Comparison of ENCODE assay signal across 10 mouse cellular contexts in genomic region chr17:24210591-24210990, GRCm38 (mm10). TPM values are rescaled to one million over a fixed set of nuclear protein-coding genes. Genes with fewer than 3 reads are reported as not detected.
DNase-seq lines count a peak whose midpoint lies in the region; ATAC-seq and TF ChIP-seq lines count a peak whose summit lies in the region.
"Had no signal": no experiment of that assay in that cellular context is flagged by ENCODE, and none has a peak within 500 bp of the region (broad histone marks: within the 10 kb centered on the region; RNA-seq: fewer than 3 reads in every experiment).

No protein-coding gene starts in this region.

- peaks cover 71% of the 10 kb centered on the region for H3K4me1 ChIP-seq in forebrain, embryonic 10.5 days
- H3K4me1 ChIP-seq in forebrain, embryonic 15.5 days: peaks cover 63% of the 10 kb centered on the region
- H3K4me1 ChIP-seq in lung, embryonic 14.5 days (ENCODE audit: insufficient read depth): peaks cover 54% of the 10 kb centered on the region
- peaks cover 68% of the 10 kb centered on the region for H3K4me1 ChIP-seq in limb, embryonic 12.5 days (replicated peaks)
- peaks cover 61% of the 10 kb centered on the region for H3K4me1 ChIP-seq in stomach, embryonic 14.5 days (ENCODE audit: control insufficient read depth, insufficient read depth, low read length)

- peak overlapping the region; percentile 66 for H3K4me3 ChIP-seq in forebrain, embryonic 10.5 days
- no peak overlapping the region for H3K4me3 ChIP-seq in forebrain, embryonic 15.5 days
- no peak overlapping the region for H3K4me3 ChIP-seq in lung, embryonic 14.5 days (ENCODE audit: low read depth, low read length)
- H3K4me3 ChIP-seq in limb, embryonic 12.5 days (replicated peaks): no peak overlapping the region
- no peak overlapping the region for H3K4me3 ChIP-seq in stomach, embryonic 14.5 days (ENCODE audit: low read depth, low read length)
- H3K4me3 ChIP-seq in gastrocnemius, adult 2 months: no peak overlapping the region

- intact Hi-C loops in gastrocnemius, adult 2 months (cut with DNase I): no loop called here

- H3K9ac ChIP-seq in forebrain, embryonic 15.5 days (replicated peaks): no peak overlapping the region
- H3K9ac ChIP-seq in lung, embryonic 14.5 days: no peak overlapping the region
- no peak overlapping the region; the same call in 1 of the 2 replicates for H3K9ac ChIP-seq in limb, embryonic 12.5 days (replicated peaks)
- no peak overlapping the region for H3K9ac ChIP-seq in stomach, embryonic 14.5 days (replicated peaks; ENCODE audit: low read depth, low read length)

- peaks cover 59% of the 10 kb centered on the region for H3K27me3 ChIP-seq in forebrain, embryonic 10.5 days (ENCODE audit: poor library complexity, severe bottlenecking)
- H3K27me3 ChIP-seq in forebrain, embryonic 15.5 days: peaks cover 12% of the 10 kb centered on the region; the same call in 1 of the 2 replicates
- H3K27me3 ChIP-seq in lung, embryonic 14.5 days (ENCODE audit: insufficient read depth, low read length): peaks cover 20% of the 10 kb centered on the region
- peaks cover 23% of the 10 kb centered on the region for H3K27me3 ChIP-seq in limb, embryonic 12.5 days
- no peaks in the 10 kb centered on the region for H3K27me3 ChIP-seq in stomach, embryonic 14.5 days (ENCODE audit: control insufficient read depth, insufficient read depth, low read length)

- 76% methylated on average over 3 of the region's 3 CpGs for WGBS in forebrain, embryonic 10.5 days
- WGBS in forebrain, embryonic 15.5 days: 92% methylated on average over 3 of the region's 3 CpGs
- 66% methylated on average over 3 of the region's 3 CpGs for WGBS in lung, embryonic 14.5 days
- 71% methylated on average over 3 of the region's 3 CpGs for WGBS in limb, embryonic 12.5 days
- WGBS in stomach, embryonic 14.5 days: 82% methylated on average over 3 of the region's 3 CpGs

- H3K27ac ChIP-seq in forebrain, embryonic 10.5 days: peak overlapping the region; percentile 88
- H3K27ac ChIP-seq in forebrain, embryonic 15.5 days (replicated peaks): no peak overlapping the region
- H3K27ac ChIP-seq in lung, embryonic 14.5 days (ENCODE audit: low read depth): peak overlapping the region; percentile 88; the same call in 1 of the 2 replicates
- H3K27ac ChIP-seq in limb, embryonic 12.5 days: peak overlapping the region; percentile 97
- peak overlapping the region; percentile 94 for H3K27ac ChIP-seq in stomach, embryonic 14.5 days (ENCODE audit: low read length)
- no peak overlapping the region for H3K27ac ChIP-seq in gastrocnemius, adult 2 months

- no peak for TF ChIP-seq CTCF in lung, embryonic 14.5 days (IDR thresholded peaks at IDR 0.05; ENCODE audit: low read depth)
- TF ChIP-seq CTCF in gastrocnemius, adult 2 months (IDR thresholded peaks at IDR 0.05): no peak

- H3K36me3 ChIP-seq in forebrain, embryonic 10.5 days (replicated peaks): peaks cover 17% of the 10 kb centered on the region
- peaks cover 7% of the 10 kb centered on the region for H3K36me3 ChIP-seq in forebrain, embryonic 15.5 days
- peaks cover 7% of the 10 kb centered on the region for H3K36me3 ChIP-seq in lung, embryonic 14.5 days (ENCODE audit: insufficient read depth)
- H3K36me3 ChIP-seq in limb, embryonic 12.5 days: peaks cover 23% of the 10 kb centered on the region
- H3K36me3 ChIP-seq in stomach, embryonic 14.5 days (ENCODE audit: control insufficient read depth, insufficient read depth, low read length): peaks cover 5% of the 10 kb centered on the region; the same call in 1 of the 2 replicates

- no peak overlapping the region for H3K4me2 ChIP-seq in forebrain, embryonic 15.5 days (replicated peaks)
- H3K4me2 ChIP-seq in lung, embryonic 14.5 days: peak overlapping the region; percentile 97; the same call in 1 of the 2 replicates
- peak overlapping the region; percentile 95 for H3K4me2 ChIP-seq in limb, embryonic 12.5 days
- no peak overlapping the region for H3K4me2 ChIP-seq in stomach, embryonic 14.5 days (replicated peaks; ENCODE audit: low read depth, low read length)

- no peak for ATAC-seq in forebrain, embryonic 15.5 days (replicated peaks)
- ATAC-seq in lung, embryonic 14.5 days (ENCODE audit: insufficient read depth): no peak
- no peak for ATAC-seq in limb, embryonic 12.5 days (ENCODE audit: insufficient number of reproducible peaks, insufficient read depth, low FRiP score, low TSS enrichment, low read depth)
- no peak for ATAC-seq in stomach, embryonic 14.5 days (ENCODE audit: insufficient number of reproducible peaks, insufficient read depth, low FRiP score, low read depth)

- H3K9me3 ChIP-seq in forebrain, embryonic 10.5 days: no peaks in the 10 kb centered on the region
- no peaks in the 10 kb centered on the region for H3K9me3 ChIP-seq in forebrain, embryonic 15.5 days
- no peaks in the 10 kb centered on the region for H3K9me3 ChIP-seq in lung, embryonic 14.5 days (ENCODE audit: low read depth, low read length)
- H3K9me3 ChIP-seq in limb, embryonic 12.5 days: no peaks in the 10 kb centered on the region
- H3K9me3 ChIP-seq in stomach, embryonic 14.5 days (ENCODE audit: control insufficient read depth, low read depth, low read length): no peaks in the 10 kb centered on the region

- no peak for DNase-seq in forebrain, embryonic 10.5 days (ENCODE audit: extremely low spot score, low spot score)
- DNase-seq in lung, embryonic 14.5 days: no peak
- no peak for DNase-seq in lung, adult 18-20 months
- no peak for DNase-seq in B cell, adult 2 months
- DNase-seq in gastrocnemius, adult 2 months: no peak
- DNase-seq: heart, adult 18-20 months; thymus, adult 18-20 months had no signal

RNA-seq across cellular contexts. Expression of gene Ntn3, which starts 1.3 kb away (rescaled TPM):
- 2.3 and 2.9 TPM in 2 replicates for polyA plus RNA-seq in forebrain, embryonic 10.5 days (2016; fragmentation: Nextera tagmentation; extraction: Ambion mirVana)
- polyA plus RNA-seq in forebrain, embryonic 15.5 days (2015; fragmentation: Nextera tagmentation; extraction: Ambion mirVana): 4.9 and 5.2 TPM in 2 replicates
- polyA plus RNA-seq in lung, embryonic 14.5 days (2014; fragmentation: Nextera tagmentation; extraction: Ambion mirVana): 8.2 and 10.3 TPM in 2 replicates
- 19.5 and 19.8 TPM in 2 replicates for polyA plus RNA-seq in limb, embryonic 12.5 days (2016; fragmentation: Nextera tagmentation; extraction: Ambion mirVana)
- 10.2 and 10.4 TPM in 2 replicates for polyA plus RNA-seq in stomach, embryonic 14.5 days (2014; fragmentation: Nextera tagmentation; extraction: Ambion mirVana)
- total RNA-seq in gastrocnemius, adult 2 months (2021): under 1 TPM; 0.31 to 0.39 TPM

RNA-seq across cellular contexts. Expression of gene Tbc1d24, which starts 5.2 kb away (rescaled TPM):
- polyA plus RNA-seq in forebrain, embryonic 10.5 days (2016; fragmentation: Nextera tagmentation; extraction: Ambion mirVana): 6.8 and 7.5 TPM in 2 replicates
- 18.8 and 19.5 TPM in 2 replicates for polyA plus RNA-seq in forebrain, embryonic 15.5 days (2015; fragmentation: Nextera tagmentation; extraction: Ambion mirVana)
- 6.4 and 7.0 TPM in 2 replicates for polyA plus RNA-seq in lung, embryonic 14.5 days (2014; fragmentation: Nextera tagmentation; extraction: Ambion mirVana)
- polyA plus RNA-seq in limb, embryonic 12.5 days (2016; fragmentation: Nextera tagmentation; extraction: Ambion mirVana): 6.7 and 9.9 TPM in 2 replicates
- 6.3 and 8.3 TPM in 2 replicates for polyA plus RNA-seq in stomach, embryonic 14.5 days (2014; fragmentation: Nextera tagmentation; extraction: Ambion mirVana)
- total RNA-seq in gastrocnemius, adult 2 months (2021): 1 to 10 TPM; 4.0 to 7.1 TPM

RNA-seq across cellular contexts. Expression of gene Tedc2, which starts 10.1 kb away (rescaled TPM):
- polyA plus RNA-seq in forebrain, embryonic 10.5 days (2016; fragmentation: Nextera tagmentation; extraction: Ambion mirVana): 22.1 and 22.6 TPM in 2 replicates
- polyA plus RNA-seq in forebrain, embryonic 15.5 days (2015; fragmentation: Nextera tagmentation; extraction: Ambion mirVana): 13.0 and 13.5 TPM in 2 replicates
- 14.5 and 15.2 TPM in 2 replicates for polyA plus RNA-seq in lung, embryonic 14.5 days (2014; fragmentation: Nextera tagmentation; extraction: Ambion mirVana)
- polyA plus RNA-seq in limb, embryonic 12.5 days (2016; fragmentation: Nextera tagmentation; extraction: Ambion mirVana): 18.3 and 20.2 TPM in 2 replicates
- polyA plus RNA-seq in stomach, embryonic 14.5 days (2014; fragmentation: Nextera tagmentation; extraction: Ambion mirVana): 11.9 and 12.3 TPM in 2 replicates
- total RNA-seq in gastrocnemius, adult 2 months (2021): 1 to 10 TPM; 1.4 to 2.5 TPM

RNA-seq across cellular contexts. Expression of gene Ccnf, which starts 40.7 kb away (rescaled TPM):
- polyA plus RNA-seq in forebrain, embryonic 10.5 days (2016; fragmentation: Nextera tagmentation; extraction: Ambion mirVana): 126 and 128 TPM in 2 replicates
- 30.1 and 32.7 TPM in 2 replicates for polyA plus RNA-seq in forebrain, embryonic 15.5 days (2015; fragmentation: Nextera tagmentation; extraction: Ambion mirVana)
- polyA plus RNA-seq in lung, embryonic 14.5 days (2014; fragmentation: Nextera tagmentation; extraction: Ambion mirVana): 79.3 and 81.1 TPM in 2 replicates
- 90.7 and 92.7 TPM in 2 replicates for polyA plus RNA-seq in limb, embryonic 12.5 days (2016; fragmentation: Nextera tagmentation; extraction: Ambion mirVana)
- 57.6 and 67.1 TPM in 2 replicates for polyA plus RNA-seq in stomach, embryonic 14.5 days (2014; fragmentation: Nextera tagmentation; extraction: Ambion mirVana)
- total RNA-seq in gastrocnemius, adult 2 months (2021): under 1 TPM; 0.41 to 0.64 TPM

RNA-seq across cellular contexts. Expression of gene Atp6v0c, which starts 41.1 kb away (rescaled TPM):
- 419 and 421 TPM in 2 replicates for polyA plus RNA-seq in forebrain, embryonic 10.5 days (2016; fragmentation: Nextera tagmentation; extraction: Ambion mirVana)
- polyA plus RNA-seq in forebrain, embryonic 15.5 days (2015; fragmentation: Nextera tagmentation; extraction: Ambion mirVana): 872 and 917 TPM in 2 replicates
- 450 and 473 TPM in 2 replicates for polyA plus RNA-seq in lung, embryonic 14.5 days (2014; fragmentation: Nextera tagmentation; extraction: Ambion mirVana)
- 392 and 404 TPM in 2 replicates for polyA plus RNA-seq in limb, embryonic 12.5 days (2016; fragmentation: Nextera tagmentation; extraction: Ambion mirVana)
- polyA plus RNA-seq in stomach, embryonic 14.5 days (2014; fragmentation: Nextera tagmentation; extraction: Ambion mirVana): 506 and 549 TPM in 2 replicates
- 100 to 1,000 TPM; 147 to 152 TPM for total RNA-seq in gastrocnemius, adult 2 months (2021)

Comparison
In these comparisons a context has a peak if more than half of its experiments do, and no peak if none do; other contexts are left out.
1. H3K27ac ChIP-seq: peak in forebrain, embryonic 10.5 days (single experiment), lung, embryonic 14.5 days (single experiment), limb, embryonic 12.5 days (single experiment) and stomach, embryonic 14.5 days (single experiment); none in forebrain, embryonic 15.5 days (single experiment) and gastrocnemius, adult 2 months (single experiment).
2. H3K4me2 ChIP-seq: peak in lung, embryonic 14.5 days (single experiment) and limb, embryonic 12.5 days (single experiment); none in forebrain, embryonic 15.5 days (single experiment) and stomach, embryonic 14.5 days (single experiment).